Mouse (Mus musculus): ENCODE results near the gene Ptprf. TPM values are rescaled to one million over a fixed set of nuclear protein-coding genes. Genes with fewer than 3 reads are reported as not detected.

The Ptprf gene
- total RNA-seq, 2 experiments from 2014 or later = 22.6 to 29.3 TPM

DNA sequence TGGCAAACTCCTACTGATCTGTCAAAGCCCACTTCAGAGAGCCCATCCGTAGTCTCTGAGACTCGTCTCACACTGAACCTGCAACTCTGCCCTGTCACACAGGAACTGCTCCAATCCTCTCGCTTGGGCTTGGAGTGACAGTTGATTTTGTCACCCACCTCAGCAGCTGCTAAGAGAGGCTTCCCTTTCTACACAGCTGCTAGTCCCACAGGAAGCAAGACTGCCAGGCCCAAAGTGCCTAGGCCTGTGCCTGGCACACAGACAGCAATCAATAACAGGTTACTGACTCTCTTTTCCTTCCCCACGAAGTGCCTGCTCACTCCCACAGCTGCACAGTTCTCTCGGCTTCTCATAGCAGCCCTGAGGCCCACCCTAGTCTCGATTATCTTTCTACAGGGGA is 2.7 kb downstream of the Ptprf start:
- DNase-seq = no peak
- intact Hi-C loops (cut with DNase I) = no loop called here

DNA sequence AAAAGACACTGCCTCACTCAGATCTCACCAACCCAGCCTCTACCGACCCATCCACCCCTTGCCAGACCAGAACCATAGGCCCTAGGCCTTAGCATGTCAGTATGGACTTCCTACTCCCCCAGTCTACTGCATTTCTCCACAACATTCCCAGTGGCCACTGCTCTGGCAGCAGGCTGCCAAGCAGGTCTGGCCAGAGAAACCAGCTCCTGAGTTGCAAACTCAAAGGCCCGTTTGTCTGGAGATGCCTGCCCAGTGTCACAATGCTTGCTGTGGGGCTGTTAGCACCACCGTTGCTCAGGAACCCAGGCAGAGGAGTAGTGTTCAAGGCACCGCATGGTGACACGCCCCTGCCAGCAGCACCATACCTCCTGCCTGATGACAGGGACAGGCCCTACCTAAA is 5.0 kb downstream of the Ptprf start:
- intact Hi-C loops (cut with DNase I) = no loop called here

DNA sequence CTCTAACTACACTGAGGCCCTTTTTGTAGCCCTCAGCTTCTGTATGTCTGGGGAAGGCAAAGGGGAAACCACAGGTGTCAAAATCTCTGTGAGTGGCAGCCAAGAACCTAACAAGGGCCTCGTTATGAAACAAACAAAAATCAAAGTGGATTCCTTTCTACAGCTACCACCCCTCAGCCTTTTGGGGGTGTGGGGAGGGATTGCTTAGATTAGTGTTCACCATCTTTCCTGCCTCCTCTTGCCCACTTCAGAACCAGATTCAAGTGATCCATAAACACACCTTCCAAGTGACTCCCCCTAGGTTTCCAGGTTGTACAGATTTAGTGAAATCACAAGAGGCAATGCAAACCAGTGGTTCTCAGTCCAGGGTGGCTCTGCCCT is 9.0 kb downstream of the Ptprf start:
- intact Hi-C loops (cut with DNase I) = no loop called here

More for the DNA sequence above, 5.0 kb downstream of the Ptprf start:
- no peak for DNase-seq

DNA sequence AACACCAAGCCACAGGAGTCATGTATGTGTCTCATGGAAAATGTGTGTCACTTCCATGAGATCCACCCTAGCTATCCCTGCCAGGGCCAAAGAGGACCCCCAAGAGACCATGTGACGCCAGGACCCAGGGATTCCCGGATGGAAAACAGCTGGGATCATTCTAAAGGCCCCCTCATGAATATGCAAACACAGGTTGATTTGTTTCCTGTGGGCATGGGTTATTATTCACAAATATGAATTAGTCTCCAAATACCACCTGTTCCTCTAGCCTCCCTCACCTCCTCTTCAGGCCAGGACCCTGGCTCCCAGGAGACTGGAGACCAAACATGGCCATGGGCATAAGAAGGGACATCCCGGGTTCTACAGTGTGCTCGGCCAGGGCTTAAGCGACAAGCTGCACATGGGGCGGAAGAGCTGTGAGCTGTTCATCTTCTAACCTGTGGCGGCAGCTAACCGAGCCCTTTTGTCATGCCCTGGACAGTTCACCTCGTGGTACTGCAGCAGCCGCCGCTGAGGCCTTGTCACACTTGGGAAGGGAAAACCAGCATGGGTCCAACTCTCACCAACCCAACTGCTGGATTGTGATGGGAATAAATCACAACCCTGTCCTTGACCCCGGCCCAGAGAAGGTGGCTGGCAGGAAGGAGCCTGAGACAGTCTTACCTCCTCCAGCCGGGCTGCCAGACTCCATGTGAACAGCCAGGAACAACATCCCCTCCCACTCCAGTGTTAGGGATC is 9.6 kb downstream of the Ptprf start:
- intact Hi-C loops (cut with DNase I) = no loop called here
- DNase-seq = no peak

More for the DNA sequence above, 9.0 kb downstream of the Ptprf start:
- DNase-seq = no peak

DNA sequence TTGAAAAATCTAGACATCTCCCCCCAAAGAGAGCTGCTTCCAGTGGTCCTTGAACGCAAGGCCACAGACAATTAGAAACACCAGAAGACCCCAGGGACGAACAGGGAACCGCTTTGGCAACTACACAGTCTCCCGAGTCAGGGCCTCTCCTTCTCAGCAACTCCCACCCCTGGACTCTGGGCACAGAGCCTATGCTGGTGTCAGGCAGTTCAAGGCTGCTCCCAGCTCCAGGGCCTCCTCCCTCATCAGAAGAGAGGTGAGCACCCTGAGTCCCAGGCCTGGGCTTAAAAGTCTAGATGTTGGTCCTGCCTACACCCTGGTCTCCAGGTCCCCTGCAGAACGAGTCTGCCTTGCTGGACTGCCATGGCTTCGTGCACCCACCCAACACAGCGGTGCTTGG is 10.7 kb downstream of the Ptprf start:
- intact Hi-C loops (cut with DNase I) = no loop called here
- DNase-seq = peak in 1 of 2 experiments; percentile 45

DNA sequence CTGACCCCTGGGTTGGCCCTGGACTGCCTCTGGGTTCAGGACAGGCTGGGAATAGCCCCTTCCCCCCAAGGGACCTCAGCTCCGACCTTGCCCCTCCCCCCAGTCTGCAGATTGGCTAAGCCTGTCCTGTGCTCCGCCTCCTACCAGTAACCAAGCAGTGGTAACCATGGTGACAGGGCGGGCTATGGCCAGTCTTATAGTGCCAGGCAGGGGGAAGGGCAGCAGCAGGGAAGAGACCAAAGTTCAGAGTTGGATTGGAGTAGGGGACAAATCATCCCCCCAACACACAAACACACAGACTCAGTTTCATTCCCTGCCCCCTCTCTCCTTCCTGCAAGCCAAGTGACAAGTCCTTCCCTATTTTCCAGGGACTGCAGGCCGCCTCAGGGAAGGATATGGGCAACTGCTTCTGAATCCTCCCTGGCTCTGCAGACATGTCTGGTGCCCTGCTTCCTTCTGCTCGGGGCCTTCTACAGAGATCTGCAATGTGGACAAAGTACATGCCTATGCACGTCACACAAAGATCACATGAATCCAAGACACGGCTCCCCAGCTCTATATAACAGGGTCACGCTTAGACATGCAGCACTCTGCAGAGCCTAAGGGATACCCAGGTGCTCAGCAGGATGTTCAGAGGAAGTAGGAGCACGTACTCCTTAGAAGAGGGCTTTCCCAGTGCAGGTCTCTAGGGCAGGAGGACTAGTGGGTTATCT is 14.5 kb downstream of the Ptprf start:
- peak; percentile 42 to 56 for DNase-seq
- intact Hi-C loops (cut with DNase I) = no loop called here

DNA sequence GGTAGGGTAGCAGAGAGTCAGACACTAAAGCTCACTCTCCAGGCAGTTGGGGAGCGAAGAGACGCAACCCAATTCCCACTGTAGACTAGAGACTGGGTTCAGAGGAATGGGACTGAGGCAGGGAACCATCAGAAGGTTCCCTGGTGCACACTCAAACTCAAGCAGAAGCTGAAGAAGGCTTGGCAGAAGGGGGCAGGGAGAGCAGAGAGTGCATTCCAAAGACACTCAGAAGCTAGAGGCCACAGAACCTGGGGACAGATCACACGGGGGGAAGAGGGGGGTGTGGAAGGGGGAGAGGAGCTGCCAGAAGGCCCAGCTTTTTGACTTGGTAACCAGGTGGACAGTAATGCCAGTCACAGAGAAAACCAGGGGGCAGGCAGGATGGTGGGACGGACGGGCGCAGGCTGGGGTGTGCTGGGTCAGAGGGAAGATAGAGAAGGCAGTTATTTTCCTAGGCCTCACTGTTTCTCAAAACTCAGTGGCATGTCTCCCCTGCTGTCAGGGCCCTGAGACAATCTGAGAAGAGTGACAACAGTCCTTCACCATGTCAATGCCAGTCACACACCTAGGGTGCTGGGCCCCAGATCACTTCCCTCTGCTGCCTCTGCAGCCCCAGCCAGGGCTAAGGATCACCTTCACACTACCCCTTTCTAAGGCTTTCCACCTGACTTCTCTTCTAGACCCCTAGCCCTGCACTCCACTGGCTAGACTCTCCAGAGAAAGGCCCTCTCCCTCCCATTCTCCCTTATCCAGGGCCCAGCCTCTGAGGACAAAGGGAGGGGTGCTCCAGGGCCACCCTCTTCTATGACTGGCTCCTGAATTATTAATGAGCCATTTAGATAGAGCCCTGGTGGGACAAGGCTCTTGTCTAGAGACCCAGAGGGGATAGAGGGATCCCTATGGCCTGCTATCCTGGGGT is 15.3 kb downstream of the Ptprf start:
- no peak for DNase-seq
- intact Hi-C loops (cut with DNase I) = no loop called here

DNA sequence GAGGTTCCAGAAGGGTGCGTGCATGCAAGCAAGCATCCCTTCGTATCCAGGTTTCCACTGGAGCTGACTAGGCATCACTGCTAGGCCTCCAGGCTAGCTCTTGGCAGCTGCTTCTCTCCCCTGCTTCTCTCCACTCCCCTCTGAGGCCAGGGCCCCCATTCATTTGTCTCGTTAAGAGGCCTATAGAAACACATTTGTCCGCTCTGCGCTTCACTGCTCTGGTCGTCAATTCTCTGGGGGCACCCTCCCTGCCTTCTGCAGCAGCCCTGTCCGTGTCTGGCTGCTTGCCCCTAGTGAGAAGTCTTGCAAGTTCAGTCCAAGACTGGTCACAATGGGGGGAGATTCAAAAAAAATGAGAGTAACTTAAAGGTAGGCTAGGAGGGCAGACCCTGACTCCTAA is 16.7 kb downstream of the Ptprf start:
- no peak for DNase-seq
- intact Hi-C loops (cut with DNase I) = no loop called here

DNA sequence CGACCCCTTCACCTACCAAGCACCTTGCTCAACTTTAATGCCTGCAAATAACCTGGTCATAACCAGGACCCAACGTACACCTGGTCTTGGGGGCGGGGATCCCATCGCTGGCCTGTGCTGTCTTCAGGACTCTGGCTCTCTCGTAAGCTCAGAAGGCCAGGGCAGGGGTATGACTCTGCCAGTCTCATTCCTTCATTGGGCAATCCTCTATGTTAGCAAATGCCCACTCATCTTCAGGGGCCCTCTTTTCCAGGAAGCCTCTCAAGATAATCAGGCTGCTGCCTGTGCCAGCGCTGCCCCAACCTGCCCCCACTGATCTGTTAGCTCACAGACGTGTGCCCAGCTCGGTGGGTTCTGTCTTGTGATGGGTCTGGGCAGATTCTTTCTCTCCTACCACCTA is 17.2 kb downstream of the Ptprf start:
- DNase-seq = no peak
- intact Hi-C loops (cut with DNase I) = loop anchor here (2.0 kb wide), 1 partner anchor 57 kb away; no protein-coding TSS in a partner anchor

DNA sequence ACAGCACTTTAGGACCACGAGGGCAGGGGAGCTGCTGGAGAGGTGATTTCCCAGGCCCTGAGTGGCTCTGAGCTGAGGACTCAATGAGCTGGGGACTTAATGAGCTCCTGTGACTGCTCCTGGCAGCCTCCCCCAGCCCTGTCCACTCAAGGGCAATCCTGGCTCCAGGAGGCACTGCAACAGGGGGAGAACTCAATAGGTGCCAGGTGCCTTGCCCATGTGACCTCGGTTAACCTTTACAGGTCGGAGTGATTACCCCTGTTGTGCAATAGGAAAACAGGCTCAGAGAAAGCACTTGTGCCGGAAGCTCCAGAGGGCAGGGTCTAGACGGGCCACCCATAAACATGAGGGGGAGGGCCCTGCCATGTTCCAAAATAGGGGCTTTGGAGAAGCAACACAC is 17.7 kb downstream of the Ptprf start:
- peak; percentile 43 to 44 for DNase-seq
- intact Hi-C loops (cut with DNase I) = loop anchor here (2.0 kb wide), 1 partner anchor 57 kb away; no protein-coding TSS in a partner anchor

DNA sequence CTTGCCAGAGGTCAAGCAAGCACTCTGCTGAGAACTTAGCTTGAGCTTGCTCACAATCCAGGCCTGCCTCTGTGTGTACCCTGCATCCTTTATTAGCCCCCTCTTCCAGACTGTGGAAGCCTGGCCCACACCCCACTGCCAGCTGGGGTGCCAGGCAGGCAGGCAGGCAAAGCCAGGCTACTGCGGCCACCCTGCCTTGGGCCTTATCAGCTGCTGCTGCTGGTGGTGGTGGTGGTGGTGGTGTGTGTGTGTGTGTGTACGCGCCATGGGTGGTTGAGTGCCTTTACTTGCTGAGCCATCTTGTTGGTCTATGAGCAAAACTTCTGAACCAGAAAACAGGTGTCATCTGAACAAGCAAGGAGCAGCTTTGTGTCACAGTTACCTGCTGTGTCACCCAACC is 18.3 kb downstream of the Ptprf start:
- DNase-seq = no peak
- intact Hi-C loops (cut with DNase I) = loop anchor here (2.0 kb wide), 1 partner anchor 56 kb away; no protein-coding TSS in a partner anchor

DNA sequence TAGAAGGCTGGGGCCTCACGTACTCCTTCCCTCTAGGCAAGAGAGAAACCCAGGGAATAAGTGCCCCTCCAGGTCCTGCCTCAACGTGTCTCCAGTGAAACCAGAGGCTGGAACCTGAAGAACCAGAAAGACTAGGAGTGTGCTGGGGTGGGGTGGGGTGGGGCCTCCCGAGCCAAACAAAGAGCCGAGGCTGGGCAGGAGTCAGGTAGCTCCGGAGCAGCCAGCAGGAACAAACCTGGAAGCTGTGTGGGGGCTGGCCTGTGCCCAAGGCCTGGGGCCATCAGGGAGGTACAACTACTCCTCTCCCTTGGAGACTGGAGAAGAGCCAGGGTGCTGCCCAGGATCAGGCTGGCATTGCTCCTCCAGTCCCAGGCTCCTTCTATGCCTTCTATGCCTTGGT is 18.9 kb downstream of the Ptprf start:
- DNase-seq = peak; percentile 65 to 79
- intact Hi-C loops (cut with DNase I) = loop anchor here (2.0 kb wide), 1 partner anchor 55 kb away; no protein-coding TSS in a partner anchor

DNA sequence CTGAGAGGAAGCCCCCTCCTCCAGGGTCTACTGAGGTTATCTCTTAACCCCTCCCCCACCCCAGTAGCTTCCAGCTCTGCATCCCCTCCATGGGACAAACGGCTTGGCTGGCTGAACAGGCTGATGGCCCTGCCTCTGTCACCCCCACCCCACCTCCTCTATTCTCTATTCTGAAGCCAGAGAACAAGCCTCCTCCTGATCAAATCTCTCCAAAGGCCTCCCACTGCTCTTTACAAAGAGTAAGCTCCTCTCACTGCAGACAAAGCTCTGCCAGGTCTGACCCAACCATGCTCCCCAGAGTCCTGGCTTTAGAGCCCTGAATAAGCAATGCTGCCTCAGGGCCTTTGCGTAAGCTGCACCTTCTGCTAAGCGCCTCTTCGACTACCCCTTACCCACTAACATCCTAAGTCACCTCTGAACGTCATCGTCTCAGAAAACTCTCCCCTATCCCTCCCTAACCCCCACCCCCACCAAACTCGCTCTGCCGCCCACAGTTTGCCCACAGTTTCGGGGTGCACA is 19.6 kb downstream of the Ptprf start:
- intact Hi-C loops (cut with DNase I) = loop anchor here (2.0 kb wide), 1 partner anchor 55 kb away; no protein-coding TSS in a partner anchor
- DNase-seq = no peak

DNA sequence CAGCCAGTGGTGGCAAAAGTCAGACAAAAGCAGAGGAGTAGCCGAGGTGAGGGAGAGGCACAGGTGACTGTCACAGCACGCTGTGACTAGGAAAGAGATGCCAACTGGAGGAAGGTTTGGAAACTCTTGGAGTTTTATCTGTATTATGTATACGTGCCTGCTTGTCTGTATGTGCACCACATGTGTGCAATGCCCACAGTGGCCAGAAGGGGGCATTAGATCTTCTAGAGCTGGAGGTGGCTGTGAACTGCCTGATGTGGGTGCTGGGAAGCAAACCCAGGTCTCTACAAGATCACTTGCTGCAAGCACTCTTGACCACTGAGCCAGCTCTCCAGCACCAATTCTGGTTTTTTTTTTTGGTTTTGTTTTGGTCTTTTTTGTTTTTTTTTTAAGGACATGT is 20.5 kb downstream of the Ptprf start:
- no peak for DNase-seq
- intact Hi-C loops (cut with DNase I) = no loop called here

DNA sequence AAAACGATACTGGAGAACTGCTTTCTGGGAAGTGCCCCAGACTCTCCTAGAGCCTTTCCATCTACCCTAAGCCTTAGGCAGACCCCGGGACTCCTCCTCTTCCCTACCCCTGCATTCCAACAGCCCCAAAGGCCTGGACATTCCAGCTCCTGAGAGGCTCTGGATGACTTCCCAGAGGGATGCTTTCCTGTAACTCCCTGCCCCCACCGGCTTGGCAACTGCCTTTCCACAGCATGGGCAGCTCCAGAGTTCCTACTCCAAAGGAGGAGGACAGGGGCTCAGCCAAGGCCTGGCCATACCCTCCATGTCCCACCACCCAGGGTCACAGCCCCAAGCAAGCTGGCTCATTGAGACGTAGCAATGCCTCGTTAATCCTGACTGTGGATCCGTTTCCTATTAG is 21.2 kb downstream of the Ptprf start:
- intact Hi-C loops (cut with DNase I) = no loop called here

DNA sequence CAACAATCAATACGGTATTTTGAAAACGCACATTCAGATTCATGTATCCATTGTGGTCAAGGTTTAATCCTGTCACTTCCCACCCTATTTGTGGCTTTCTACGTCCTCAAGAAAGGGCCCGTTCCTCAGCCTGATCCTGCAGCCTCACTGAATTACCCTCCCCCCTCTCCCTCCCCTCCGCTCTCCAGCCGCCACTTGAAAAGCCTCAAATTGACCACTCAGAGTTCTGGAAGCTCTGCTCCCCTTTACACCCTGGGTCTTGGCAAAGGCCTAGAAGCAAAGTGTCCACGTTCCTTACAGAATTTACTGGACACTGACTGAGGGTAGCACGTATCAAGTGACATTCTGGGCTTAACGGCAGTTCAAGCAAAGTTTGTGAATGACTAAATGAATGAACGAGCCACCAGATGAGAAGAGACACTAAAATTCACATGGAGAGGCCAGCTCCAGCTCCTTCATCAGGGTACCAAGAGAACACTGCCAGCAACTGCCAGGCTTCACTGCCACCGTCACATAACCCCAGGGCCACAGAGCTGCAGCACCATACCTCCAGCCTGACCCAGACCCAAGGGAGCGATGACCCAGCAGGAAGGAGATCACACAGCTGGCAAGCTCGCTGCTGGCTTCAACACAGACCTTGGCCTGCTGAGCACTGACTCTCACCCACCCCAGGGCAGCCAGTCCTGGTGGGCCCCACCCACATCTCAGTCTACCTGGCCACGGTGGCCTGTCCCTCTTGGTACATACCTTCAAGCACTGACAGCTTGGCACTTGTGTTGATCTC is 22.6 kb downstream of the Ptprf start:
- intact Hi-C loops (cut with DNase I) = no loop called here
- DNase-seq = no peak

More for the DNA sequence above, 21.2 kb downstream of the Ptprf start:
- DNase-seq = peak; percentile 92 to 94

DNA sequence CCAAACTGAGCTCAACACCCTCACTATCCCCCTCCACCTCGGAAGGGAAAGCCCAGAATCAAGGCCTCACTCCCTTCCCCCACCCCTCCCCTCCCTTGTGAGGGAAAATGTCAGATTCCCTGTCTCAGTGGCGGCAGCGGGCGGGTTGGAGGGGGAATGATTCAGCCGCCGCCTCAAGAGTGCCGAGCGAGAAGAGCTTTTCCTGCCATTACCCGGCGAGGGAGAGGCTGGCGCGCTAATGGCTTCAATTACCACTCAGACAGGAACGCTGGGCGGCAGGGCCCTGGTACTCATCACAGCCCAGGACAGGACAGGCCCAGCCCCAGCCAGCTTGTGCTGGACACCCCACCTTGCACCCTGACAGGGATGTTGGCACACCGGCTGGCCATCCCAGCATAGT is 25.6 kb downstream of the Ptprf start:
- no peak for DNase-seq
- intact Hi-C loops (cut with DNase I) = no loop called here

DNA sequence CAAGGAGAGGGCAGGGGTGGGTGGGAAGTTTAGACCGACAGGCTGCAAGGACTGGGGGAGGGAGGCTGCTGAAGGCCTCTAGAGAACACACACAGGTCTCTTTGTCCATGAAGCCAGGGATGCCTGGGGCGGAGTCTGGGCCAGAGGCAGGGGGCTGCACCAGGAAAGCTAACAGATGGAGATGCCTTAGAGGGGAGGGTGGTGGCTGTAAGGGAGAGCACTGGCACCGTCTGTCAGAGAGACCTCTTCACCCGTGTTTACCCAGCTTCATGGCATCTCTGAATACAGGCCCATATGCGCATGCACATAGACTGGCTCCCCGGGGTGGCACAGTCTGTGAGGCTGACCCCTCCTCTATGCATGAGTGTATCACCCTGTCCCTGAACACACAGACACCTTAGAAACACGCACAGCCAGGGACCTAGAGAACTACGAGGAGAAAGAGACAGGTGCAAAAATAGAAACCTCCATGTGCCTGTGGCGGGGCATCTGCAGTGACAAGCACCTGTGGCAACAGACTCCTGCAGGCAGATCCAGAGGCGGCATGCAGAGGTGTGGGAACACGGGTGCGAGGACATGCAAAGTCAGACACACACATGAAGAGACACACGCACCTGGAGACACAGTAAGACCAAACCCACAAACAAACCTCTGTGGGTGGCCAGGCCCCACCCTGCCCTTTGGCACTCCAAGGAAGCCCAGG is 29.3 kb downstream of the Ptprf start:
- DNase-seq = no peak
- intact Hi-C loops (cut with DNase I) = no loop called here

DNA sequence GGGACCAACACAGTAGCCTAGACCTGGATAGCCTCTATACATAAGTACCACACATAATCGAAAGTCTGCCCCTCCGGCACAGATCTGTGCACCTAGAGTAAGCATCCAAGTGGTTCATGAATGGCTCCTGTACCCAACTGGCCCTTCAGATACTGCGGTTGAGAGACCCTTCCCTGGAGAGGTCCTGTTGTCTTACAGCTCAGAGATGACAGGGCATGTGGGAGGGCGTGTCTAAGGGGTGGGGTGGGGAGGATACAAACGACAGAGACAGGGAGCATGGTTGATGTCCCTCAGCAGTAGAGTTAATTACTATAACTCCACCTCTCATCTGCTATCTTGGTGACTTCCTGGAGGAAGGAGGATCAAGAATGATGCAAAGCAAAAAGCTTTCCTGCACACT is 29.9 kb downstream of the Ptprf start:
- no peak for DNase-seq
- intact Hi-C loops (cut with DNase I) = no loop called here

Measured in heart, postnatal 10 days (tissue).